Mouse (Mus musculus): ENCODE measurements around the gene Tctex1d4. TPM values are rescaled to one million over a fixed set of nuclear protein-coding genes. Genes with fewer than 3 reads are reported as not detected.

The Tctex1d4 gene
- polyA plus RNA-seq, 1 experiment = 0.31 TPM

DNA sequence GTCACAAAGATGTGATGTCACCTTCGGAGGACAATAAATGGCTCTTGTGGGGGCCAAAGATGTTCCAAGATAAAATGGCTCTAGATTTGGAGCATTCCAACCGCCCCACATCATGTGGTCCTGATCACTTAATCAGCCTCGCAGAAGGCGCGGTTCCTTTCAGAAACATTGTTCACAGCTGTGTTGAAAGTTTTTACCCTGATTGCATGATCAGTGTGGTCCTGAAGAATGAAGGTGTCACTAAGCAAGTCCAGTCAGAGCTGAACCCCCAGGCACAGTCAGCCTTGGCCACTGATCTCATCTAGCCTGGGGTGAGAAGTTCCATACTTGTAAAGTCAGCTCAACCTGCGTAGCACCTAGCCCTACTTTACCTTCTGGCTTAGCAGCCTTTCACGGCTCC is 8.7 kb upstream of the Tctex1d4 start:
- WGBS = 90% methylated on average over 7 of the region's 7 CpGs
- DNase-seq (ENCODE audit: low read depth, low spot score) = no peak

DNA sequence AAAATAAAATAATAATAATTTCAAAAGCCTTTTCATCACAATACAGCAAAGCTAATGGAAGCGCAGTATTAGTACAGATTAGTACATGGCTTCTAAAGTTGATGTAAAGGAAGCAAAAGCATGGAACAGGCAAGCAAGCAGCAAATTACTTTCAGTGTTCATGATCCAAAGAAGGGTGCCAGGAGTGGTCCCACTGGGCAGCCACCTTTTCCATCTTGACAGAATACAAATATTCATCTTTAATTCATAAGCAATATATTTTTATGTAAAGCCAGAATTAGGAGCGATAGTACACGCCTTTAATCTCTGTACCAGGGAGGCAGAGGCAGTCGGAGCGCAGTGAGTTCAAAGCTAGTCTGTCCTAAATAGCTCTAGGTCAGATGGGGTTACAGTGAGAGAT is 7.0 kb upstream of the Tctex1d4 start:
- DNase-seq (ENCODE audit: low read depth, low spot score) = no peak
- 80% methylated on average over 5 of the region's 5 CpGs for WGBS

DNA sequence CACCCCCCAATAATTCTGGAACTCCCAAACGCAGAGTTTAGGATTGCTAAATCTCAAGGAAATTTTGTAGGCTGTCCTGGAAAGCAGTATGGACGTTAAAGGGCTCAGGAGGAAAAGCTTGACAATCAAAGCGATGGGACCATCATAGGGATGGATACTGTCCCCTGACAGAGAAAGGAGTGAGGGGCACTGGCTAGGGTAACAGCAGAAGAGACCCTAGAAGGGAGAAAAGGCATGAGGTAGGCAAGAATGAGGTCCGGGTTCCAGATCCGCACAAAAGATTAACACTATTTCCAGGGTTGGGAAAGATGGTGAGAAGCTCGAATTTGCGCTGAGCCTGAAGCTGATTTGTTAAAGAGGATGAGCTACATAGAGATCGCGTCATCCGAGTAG is 6.5 kb upstream of the Tctex1d4 start:
- DNase-seq (ENCODE audit: low read depth, low spot score) = no peak
- WGBS = 6% methylated on average over 10 of the region's 10 CpGs

DNA sequence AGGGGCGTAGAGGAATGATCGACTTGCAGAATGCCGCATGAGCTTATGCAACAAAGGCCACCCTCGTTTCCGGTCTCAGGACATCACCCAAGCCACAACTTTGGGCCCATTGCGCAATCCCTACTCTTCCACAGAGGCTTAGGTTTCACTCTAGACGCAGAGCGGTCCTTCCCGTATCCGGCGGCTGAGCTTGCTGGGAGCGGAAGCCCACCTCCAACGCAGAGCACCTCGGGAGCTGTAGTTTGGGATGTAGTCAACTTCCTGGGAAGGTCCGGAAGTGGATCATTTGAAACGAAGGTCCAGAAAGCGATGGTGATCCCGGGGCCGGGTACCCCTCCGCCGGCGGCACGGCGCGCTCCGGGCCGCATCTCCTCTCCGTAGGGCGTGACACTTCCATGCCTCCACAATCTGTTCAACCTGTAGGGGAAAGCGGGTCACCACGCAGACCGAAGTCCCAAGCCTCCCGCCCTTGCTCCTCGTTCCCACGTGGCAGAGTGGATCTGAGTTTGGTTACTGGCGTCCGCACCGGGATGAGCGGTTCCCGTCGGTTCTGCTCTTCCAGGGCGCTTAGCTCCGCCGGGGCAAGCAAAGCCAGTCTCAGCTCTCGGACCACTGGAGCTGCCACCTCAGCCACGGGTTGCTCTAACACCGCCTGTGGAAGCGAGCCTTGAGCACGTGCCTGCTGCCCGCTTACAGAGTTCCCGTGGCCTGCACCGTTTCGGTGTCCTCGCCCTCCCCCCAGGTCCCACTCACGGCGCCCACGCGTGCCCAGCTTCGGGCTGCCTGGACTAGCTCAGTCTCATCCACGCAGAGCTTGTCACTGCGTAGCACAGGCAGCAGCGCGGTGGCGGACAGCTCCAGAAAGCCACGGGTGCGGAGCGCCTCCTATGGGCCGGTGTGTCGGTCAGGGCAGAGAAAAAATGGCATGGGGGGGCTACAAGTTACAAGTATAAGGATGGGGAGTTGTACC is 5.9 kb upstream of the Tctex1d4 start:
- DNase-seq (ENCODE audit: low read depth, low spot score) = peak; percentile 94
- under 1% methylated on average over 69 of the region's 69 CpGs for WGBS

DNA sequence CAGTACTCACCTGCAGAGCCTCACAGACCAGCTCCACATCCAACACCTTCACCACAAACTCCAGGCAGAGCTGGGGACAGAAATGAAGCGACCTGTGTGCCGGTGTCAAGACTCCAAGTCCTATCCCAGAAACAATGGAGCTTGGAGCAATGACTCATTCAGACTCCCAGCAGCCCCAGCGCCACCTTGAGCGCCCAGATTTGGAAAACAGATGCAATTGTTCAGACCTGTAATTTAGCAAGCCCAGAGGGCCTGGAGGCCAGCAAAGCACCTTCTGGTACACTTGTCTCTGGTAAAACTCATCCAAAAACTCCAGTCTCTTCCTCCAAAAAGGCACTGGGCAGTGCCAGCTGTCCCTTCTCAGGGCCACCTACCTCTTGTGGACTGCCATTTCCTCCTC is 4.4 kb upstream of the Tctex1d4 start:
- DNase-seq (ENCODE audit: low read depth, low spot score) = no peak
- WGBS = 74% methylated on average over 4 of the region's 4 CpGs

DNA sequence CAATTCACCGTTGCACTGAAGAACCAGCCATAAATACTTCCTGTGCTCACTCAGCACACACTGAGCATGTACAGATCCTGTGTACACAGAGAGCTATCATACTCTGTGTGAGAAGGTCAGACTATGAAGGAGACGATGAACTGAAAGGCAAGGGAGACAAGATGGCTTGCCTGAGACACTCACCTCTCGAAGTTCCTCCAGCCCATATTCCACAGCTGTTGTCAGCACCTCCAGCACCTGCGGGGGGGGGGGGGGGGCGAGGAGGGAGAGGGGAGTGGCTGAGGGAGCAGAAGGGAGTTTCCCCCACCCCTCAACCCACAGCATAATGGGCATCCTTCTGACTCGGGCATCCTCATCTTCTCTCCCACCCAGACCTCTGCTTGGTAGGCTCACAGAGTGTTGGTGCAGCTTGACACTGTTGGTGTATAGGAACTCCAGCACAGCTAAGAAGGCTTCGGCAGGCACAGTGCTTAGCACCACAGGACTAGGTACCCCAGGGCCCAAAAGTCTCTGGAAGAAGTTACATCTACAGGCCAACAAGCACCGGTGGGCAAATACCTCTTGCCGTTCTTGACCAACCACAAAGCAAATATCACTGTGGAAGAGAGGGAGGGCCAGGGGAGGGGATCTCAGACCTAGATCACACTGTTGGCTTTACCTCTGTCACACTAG is 2.9 kb upstream of the Tctex1d4 start:
- DNase-seq (ENCODE audit: low read depth, low spot score) = no peak
- 66% methylated on average over 8 of the region's 9 CpGs for WGBS

DNA sequence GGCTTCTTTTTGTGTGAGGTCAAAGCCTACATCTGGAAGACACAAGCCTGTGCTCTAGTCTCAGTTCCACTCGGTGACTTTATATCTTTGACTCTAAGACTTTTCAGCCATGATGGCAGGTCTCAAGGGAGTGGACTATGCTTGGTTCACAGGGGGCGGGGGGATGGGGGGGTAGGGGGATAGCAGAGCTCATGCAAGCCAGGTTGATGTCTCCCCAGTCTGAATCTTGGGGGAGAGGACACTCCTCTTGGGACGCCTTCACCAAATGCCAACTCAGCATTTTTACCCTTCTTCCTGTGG is 2.4 kb upstream of the Tctex1d4 start:
- DNase-seq (ENCODE audit: low read depth, low spot score) = no peak
- 80% methylated on average over 3 of the region's 3 CpGs for WGBS

DNA sequence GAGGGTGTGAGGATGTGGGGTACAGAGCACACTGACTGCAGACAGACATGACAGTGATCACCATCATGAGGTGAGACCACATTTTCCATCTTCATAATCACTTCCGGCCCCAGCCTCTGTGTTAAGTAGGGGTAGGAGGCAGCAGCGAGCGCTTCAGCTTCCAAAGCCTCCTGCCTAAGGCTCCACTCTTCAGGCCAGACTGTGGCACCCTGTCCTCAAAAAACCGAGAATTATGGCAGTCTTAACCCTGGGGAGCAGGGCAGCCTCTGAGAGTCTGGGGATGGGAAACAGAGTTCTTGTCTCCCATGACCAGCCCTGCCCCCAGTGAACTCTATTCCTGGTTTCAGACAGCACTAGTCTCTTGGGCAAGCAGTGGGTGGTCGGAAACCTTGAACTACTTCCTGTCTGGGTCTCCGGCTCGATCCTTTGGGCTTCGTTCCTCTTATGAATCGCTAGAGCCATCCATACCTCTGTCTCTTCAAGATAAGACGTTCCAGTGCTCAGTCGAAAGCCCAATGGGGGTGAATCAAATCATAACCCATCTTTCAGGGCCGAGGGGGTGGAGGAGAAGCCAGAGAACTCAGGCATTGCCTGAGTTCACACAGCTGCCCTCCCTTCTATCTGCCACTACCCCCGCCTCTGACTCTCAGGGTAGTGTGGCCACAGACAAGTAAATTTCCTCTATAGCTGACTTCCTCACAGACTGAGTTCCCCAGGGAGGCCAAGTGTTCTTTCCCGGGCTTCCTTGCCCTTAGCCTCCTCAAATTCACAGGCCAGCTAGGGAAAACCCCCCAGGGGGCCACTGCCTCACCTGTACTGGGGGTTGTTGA is 1.9 kb upstream of the Tctex1d4 start:
- 65% methylated on average over 14 of the region's 14 CpGs for WGBS
- DNase-seq (ENCODE audit: low read depth, low spot score) = no peak

DNA sequence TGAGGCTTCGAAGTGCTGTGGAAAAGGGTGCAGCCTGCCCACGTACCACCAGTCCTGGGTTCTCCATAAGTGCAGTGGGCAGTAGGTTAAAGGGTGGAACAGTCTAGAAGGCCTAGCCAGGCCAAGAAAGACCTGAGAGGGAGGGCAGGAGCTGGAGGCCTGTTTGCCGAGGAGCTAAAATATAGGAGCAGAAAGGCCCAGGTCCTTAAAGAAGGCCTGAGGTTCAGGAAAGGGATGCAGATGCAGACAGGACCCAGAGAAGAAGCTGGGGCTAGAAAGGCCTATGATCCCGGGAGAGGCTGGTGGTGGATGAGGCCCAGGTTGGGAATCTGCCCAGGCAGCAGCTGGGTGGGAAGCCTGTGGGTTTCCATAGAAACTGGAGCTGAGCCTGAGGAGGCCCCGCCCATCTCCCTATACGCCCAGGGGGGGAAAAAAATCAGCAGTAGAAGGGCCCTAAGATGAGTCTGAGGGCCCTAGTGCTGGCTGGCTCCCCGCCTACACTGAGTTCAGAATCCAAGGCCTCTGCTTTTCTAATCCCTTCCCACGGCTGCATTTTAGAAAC is 1.2 kb upstream of the Tctex1d4 start, which contains the start of gene Btbd19:
Gene Btbd19, minus strand, starts transcription at position 378 of the 562 bp plus-strand sequence.
- WGBS = 42% methylated on average over 8 of the region's 8 CpGs
- no peak for DNase-seq (ENCODE audit: low read depth, low spot score)

DNA sequence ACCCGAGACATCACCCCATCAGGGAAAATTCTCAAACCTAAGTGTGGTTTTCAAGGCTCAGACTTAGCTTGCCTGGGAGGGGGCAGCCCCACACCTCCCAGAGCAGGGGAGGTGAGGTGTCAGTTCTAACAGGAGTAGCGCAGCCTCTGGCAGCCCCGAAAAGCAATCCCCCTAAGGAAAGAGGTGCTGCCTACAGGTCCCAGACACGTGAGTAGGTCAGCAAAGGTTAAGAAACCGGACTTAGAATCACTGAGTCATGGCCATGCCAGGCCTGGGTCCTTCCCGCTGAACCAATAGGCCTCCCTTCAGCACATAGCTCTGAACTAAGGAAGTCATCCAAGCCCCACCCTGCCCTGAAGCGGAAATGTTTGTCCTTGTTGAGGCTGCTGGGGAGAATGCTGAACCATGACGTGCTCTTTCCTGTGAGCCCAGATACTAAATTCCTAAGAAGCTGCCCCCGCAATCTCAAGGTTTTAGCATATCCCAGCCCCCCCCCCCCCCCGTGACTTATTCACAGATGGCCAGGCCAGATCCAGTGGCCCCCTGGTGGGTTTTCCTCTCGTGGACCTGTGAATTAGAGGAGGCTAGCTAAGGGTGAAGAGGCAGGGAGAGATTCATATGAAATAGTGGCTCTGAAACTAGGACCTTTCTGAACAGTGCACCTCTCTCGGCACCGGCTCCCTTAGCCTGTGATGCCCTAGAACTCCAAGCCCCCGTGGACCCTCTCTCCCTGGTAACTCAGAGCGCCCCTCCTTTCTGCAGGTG is 502 bp upstream of the Tctex1d4 start:
- DNase-seq (ENCODE audit: low read depth, low spot score) = peak; percentile 72
- whole genome bisulfite sequencing = 37% methylated on average over 15 of the region's 15 CpGs

DNA sequence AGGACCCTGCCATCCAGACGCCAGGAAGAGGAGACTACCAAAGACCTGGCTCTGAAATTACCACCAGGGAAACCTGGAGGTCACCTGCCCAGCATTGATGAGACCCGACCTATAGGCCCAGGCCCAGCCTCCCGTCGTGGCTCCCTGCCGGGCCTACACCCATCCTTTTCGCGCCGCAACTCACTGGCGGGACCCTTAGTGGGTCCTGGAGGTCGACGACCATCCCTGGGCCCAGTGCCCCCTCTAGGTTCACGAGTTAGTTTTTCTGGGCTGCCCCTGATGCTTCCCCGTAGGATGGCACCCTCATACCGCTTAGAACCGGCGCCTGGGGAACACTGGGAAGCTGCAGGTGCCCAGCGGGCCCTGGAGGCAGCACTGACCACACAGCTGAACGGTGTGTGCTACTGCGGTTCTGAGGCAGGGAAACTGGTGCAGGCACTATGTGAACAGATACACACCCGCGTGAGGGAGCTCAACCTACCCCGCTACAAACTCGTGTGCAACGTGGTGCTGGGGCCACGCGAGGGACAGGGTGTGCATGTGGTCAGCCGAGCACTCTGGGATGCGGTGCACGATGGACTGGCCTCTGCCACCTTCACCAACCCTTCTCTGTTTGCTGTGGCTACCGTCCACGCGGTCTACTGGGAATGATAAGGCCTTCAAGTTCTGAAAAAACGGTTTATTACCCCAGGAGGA is 1.5 kb downstream of the Tctex1d4 start:
- DNase-seq (ENCODE audit: low read depth, low spot score) = no peak
- 91% methylated on average over 33 of the region's 33 CpGs for WGBS

DNA sequence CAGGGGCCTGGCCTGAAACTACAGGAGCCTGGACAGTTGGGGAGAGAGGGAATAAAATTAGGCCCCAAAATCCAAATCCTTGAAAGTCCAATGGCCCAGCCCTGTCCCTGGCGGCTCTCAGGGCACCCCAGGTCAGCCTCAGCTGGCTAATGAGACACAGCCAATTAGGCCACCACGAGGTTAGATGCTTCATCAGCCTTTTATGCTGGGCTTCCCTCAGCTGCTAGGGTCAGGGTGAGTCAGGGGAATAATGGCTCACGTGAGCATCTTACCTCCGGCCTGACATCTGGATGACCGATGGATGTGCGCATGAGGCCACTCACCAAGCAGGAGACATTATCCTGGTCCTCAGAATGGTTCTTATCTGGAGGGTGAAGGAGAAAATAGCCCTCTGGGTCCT is 4.2 kb downstream of the Tctex1d4 start:
- WGBS = 87% methylated on average over 6 of the region's 6 CpGs
- no peak for DNase-seq (ENCODE audit: low read depth, low spot score)

DNA sequence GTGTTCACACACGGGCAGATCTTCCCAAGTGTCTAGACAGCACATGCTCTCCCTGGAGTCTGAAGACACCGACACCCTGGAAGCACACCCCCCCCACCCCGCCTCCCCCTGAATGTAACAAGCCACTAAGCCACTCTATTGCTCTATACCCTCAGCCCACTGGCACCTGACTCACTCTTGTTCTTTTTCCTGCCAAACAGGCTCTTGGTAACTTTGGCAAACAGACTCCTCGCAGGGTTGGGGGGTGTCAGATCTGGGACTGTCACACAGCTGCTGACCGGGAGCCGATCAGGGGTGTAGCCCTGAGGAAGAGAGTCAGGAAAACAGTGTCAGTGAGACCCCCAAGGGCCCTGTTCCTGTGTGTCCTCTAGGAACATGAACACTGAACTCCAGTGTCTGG is 4.6 kb downstream of the Tctex1d4 start:
- DNase-seq (ENCODE audit: low read depth, low spot score) = no peak
- WGBS = 86% methylated on average over 6 of the region's 6 CpGs

DNA sequence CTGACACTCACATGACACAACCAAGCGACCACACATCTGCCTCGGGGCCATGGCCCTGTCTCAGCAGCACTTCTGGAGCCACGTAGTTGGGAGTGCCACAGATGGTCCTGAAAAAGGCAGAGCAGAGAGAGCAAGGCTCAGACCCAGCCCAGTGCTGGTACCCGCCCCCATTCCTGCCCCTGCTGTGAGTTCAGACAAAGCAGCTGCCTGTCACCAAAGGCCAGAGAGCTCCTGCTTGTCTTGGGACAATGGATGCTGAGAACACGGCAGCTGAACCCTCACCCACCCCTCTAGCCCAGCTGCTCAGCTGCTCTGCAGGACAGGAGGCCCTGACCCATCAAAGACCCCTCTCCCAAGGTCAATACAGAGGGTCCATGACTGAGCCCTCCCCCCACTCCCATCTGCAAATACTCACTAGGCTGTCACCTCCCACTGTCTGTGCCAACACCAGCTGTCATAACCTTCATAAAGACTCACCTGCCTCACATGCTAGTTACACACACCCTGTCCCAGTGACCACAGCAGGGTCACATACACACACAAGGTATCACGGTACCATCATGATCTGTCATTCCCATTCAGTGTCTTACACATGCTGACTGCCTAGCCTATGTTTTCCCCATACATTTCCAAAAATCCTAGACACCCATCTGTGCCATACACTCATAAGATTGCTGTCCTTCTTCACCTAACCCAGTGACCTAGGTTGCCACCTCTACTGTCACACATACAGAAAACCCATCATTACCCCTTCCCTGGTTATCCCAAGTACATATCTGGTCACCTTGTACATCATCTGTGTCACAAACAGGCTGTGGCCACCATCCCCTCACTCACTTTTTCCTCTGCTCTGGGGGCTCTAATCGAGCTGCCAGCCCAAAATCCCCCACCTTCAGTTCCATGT is 5.5 kb downstream of the Tctex1d4 start:
- no peak for DNase-seq (ENCODE audit: low read depth, low spot score)
- 75% methylated on average over 7 of the region's 7 CpGs for WGBS

DNA sequence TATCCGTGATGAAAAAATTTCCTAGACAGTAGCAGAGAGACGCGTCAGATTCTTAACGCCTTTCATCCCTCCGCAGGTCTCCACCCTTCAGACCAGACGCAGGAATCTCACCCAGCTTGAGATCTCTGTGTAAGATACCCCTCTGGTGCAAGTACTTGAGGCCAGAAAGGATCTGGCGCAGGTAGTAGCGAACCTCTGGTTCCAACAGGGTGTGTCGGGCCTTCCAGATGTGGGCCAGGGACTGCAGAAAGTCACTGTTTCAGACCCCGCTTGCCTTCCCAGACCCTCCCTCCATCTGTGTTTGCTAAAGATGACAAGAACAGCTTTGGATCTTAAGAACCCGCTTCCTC is 6.2 kb downstream of the Tctex1d4 start:
- WGBS = 76% methylated on average over 11 of the region's 11 CpGs

DNA sequence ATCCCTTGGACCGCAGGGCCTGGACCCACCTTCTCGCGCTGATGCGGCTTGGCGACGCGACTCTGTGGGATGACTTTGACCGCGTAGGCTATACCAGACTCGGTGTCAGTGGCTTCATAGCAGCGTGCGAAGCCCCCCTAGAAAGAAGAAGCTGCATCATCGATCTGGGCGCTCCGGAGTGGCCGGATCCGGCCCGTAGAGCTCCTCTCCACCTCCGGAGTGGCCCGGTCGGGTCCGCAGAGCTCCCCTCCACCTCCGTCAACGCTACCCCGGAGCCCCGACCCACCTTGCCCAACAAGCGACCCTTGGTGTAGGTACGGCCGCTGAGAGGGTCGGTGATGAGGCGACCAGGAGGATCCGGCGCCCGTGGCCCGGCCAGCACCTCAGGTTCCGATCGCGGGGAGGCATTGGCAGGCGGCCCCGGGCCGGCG is 6.8 kb downstream of the Tctex1d4 start:
- 2% methylated on average over 42 of the region's 42 CpGs for WGBS
- no peak for DNase-seq (ENCODE audit: low read depth, low spot score)

More for the DNA sequence above, 6.2 kb downstream of the Tctex1d4 start:
- DNase-seq (ENCODE audit: low read depth, low spot score) = no peak

DNA sequence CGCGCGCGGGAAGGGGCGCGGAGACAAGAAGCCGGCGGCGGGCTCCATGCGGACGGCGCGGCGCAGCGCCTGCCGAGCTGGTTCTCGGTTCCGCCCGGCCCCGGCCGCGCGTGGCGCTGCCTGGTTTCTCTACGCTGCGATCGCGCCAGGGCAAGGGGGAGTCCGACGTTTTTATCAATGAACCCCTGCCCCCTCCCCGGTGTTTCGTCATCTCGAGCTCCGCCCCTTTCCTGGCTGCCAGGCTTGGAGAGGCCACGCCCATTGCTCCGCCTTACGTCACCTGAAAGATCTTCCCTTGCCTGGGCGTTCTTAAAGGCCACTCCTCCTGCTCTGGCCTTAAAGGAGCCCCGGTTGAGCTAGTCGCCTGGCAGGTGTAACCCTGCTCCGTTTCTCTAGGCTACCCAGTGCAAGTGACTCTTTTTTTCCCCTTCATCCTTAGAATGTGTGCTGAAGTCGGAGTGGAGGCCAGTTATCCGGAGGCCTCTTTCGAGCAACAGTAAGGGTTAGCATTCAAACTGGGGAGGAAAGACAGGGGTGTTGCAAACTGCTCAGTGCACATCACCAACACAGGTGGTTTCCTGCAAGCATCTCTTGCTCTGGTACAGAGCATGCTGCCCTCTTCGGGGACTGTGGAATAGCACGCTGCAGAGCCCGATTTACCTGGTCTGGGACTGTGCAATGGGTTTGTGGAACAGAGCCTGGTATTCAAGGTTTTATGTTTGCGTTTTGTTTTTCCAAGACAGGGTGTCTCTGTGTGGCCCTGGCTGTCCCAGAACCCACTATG is 7.4 kb downstream of the Tctex1d4 start, which contains the start of gene Plk3:
Gene Plk3, minus strand, starts transcription at position 147 of the 784 bp plus-strand sequence.
- 2% methylated on average over 48 of the region's 48 CpGs for WGBS
- peak; percentile 96 for DNase-seq (ENCODE audit: low read depth, low spot score)
